Mouse (Mus musculus) left cerebral cortex, adult 2 months (tissue): ENCODE measurements around the gene Gm9821. TPM values are rescaled to one million over a fixed set of nuclear protein-coding genes. Genes with fewer than 3 reads are reported as not detected.

ENCODE experiments used
- DNase-seq, 2 experiments: peaks; one replicate each; pipeline ENCODE4 v3.0.0; 2021 to 2022; ENCODE audit warnings: low spot score in 2 of 2, mixed read lengths in 1 of 2; ENCODE audit errors: extremely low spot score in 1 of 2
- H3K27ac ChIP-seq: fragments of 200-600 bp; 2 replicates; pipeline ENCODE4 v1.8.1; 2022
- H3K4me3 ChIP-seq: fragments of 200-600 bp; 2 replicates; pipeline ENCODE4 v1.8.1; 2022
- CTCF ChIP-seq: fragments of 200-600 bp; IDR thresholded peaks from 2 replicates; pipeline ENCODE4 v1.8.1; 2022; ENCODE audit warnings: antibody characterized with exemption, mild to moderate bottlenecking, moderate library complexity
- intact Hi-C: fragments of 180-260 bp; cut with DNase I; formaldehyde crosslinking; loops from one replicate; pipeline ENCODE4 v1.15.1; 2025
- total RNA-seq, 2 experiments: library from RNA; stranded (reverse); gene quantifications; 2 replicates each; pipeline ENCODE4 v1.2.3; 2021

The Gm9821 gene
- total RNA-seq, 2 experiments from 2014 or later: not detected

DNA sequence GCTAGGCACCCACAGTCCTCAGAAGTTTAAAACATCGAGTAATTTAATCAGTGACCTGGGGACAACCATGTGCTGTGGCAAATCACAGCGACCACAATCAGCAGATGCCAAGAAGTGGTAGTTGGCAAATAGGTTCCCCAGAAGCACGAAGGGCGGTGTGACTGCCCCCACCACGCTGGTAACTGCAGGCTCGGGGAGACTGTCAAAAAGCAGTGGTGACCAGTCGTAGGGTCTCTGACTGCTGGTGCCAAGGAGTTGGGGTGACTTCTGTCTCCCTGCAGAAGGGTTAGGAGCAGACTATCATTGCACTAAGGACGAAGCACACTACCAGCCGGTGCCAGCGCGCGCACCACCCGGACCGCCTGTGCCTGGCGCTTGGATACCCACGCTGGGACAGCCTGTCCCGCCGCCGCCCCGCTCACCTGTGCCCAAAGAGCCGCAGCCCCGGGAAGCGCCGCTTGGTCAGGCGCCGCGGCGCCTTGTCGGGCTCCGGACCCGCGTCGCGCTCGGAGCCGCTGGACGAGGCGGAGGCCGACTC lies 17.4 kb downstream of the Gm9821 start:
- peak overlapping the region; percentile 84 for H3K4me3 ChIP-seq
- H3K27ac ChIP-seq: peak overlapping the region; percentile 86
- intact Hi-C loops: loop anchor here (2.0 kb wide), 1 partner anchor 18 kb away; the partner anchor contains the start of gene Gm9821
- DNase-seq: no peak
- TF ChIP-seq CTCF: no peak

DNA sequence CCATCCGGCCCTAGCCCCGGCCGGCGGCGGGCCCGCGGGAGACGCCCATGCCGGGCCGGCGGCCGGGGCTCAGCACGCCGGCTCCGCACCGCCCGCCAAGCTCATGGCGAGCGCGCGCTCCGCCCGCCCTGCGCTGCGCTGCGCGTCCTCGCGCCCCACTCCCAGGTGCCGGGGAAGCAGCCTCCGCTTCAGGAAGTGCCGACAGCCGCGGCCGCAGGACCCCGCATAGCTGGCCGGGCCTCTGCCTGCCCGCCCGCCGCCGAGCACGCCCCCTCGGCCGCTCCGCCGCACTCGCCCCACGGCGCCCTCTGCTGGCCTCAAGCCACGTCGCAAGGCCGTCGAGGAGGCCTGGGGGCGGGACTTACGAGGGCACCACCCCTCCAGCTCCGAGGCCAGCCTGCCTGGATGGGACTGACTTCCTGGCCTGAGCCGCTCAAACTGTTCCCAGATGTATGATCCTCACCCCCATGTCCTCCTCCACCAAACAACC lies 18.0 kb downstream of the Gm9821 start:
- H3K4me3 ChIP-seq: peak overlapping the region; percentile 84
- DNase-seq: peak; percentile 94 to 98
- peak; percentile 90 for TF ChIP-seq CTCF
- peak overlapping the region; percentile 86 for H3K27ac ChIP-seq
- intact Hi-C loops: loop anchor here (2.0 kb wide), 1 partner anchor 19 kb away; the partner anchor contains the start of gene Gm9821

DNA sequence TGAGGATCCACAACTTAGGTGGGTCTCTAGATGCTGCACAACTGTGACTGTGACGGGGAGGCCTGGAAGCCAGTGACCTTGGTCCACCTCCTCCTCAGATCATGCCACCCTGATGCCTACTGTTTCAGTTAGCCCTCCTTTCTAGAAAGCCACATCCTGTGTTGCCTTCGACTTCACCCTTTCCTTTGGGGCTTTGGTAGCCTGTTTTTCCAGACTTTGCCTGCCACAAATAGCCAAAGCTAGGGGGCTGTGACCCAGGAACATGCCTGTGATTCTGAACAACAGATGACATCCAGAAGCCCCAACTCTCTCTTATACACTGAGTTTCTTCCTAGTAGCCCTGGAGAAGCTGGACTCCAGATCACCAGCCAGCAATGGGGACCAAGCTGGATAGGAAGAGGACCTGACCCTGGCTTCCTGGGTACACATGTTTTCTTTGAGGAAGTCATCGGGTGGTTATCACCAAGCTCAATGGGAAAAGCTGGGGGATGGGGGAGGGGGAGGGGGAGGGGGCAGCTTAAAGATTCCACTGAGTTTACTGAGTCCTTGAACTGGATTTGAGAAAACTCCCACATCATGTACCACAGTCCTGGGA lies 19.2 kb downstream of the Gm9821 start:
- H3K27ac ChIP-seq: peak overlapping the region; percentile 9; the same call in 1 of the 2 replicates
- no peak for TF ChIP-seq CTCF
- intact Hi-C loops: no loop called here
- H3K4me3 ChIP-seq: no peak overlapping the region
- no peak for DNase-seq

DNA sequence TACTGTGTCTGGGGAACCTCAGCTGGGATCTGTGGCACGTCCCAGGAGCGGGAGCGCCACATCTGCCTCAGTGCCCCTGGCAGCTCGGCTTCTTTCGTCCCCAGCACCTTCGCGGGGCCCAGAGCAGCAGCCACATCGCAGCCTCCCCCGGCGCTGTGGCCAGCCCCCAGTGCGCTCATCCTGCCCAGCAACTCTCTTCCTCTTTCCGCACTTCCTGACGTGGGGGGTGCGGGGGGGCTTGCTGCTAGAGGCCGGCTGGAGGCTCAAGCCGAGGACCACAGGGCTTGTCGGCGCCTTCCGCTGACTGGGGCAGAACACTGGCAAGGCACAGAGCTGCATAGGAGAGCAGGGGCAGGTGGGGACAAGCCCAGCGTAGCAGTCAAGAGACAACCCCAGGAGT lies 19.9 kb downstream of the Gm9821 start:
- intact Hi-C loops: no loop called here
- TF ChIP-seq CTCF: no peak
- DNase-seq: no peak
- 0 out of 2 replicates have a peak overlapping the region, but pooled peaks have one; percentile 16 for H3K4me3 ChIP-seq
- peak overlapping the region; percentile 55; the same call in 1 of the 2 replicates for H3K27ac ChIP-seq

DNA sequence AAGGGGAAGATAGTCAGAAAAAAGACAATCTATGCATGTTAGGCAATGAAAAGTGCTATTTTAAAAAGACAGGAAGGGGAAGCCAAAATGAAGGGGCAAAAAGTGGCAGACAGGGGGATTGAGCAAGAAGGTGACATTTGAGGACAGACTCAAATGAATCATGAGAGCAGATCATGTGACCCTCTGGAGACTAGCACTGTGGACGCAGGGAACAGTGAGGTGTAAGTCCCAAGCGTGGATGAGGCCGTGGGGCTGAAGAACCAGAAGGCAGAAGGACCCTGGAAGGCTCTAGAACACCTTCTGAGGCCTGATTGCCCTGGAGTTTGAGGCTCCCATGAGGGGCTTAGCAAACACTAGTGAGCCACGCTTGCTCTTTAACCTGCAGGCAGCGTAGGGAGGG lies 20.9 kb downstream of the Gm9821 start:
- TF ChIP-seq CTCF: no peak
- DNase-seq: peak in 1 of 2 experiments; percentile 6

DNA sequence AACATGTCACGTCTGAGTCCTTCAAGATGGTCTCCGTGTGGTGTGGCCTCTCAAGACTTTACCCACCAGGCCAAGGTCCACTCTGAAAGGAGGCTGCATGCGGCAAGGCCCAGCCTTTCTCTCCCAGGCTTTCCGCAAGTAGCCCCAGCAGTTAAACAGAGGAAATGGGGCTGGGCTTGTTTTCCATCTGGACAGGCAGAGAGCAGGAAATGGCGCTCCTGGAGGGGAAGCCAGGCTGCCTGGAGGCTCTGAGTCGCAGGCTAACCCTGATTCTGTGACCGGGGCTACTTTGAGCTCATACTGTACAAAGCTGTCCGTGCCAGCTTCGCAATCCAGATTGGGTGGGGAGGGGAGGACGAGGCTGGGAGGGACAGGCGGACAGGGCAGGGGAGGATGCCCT lies 22.5 kb downstream of the Gm9821 start:
- no peak for TF ChIP-seq CTCF

More for the DNA sequence above, 20.9 kb downstream of the Gm9821 start:
- intact Hi-C loops: no loop called here
- Histone ChIP-seq H3K4me3 (no peak overlapping the region), H3K27ac (no peak overlapping the region)

DNA sequence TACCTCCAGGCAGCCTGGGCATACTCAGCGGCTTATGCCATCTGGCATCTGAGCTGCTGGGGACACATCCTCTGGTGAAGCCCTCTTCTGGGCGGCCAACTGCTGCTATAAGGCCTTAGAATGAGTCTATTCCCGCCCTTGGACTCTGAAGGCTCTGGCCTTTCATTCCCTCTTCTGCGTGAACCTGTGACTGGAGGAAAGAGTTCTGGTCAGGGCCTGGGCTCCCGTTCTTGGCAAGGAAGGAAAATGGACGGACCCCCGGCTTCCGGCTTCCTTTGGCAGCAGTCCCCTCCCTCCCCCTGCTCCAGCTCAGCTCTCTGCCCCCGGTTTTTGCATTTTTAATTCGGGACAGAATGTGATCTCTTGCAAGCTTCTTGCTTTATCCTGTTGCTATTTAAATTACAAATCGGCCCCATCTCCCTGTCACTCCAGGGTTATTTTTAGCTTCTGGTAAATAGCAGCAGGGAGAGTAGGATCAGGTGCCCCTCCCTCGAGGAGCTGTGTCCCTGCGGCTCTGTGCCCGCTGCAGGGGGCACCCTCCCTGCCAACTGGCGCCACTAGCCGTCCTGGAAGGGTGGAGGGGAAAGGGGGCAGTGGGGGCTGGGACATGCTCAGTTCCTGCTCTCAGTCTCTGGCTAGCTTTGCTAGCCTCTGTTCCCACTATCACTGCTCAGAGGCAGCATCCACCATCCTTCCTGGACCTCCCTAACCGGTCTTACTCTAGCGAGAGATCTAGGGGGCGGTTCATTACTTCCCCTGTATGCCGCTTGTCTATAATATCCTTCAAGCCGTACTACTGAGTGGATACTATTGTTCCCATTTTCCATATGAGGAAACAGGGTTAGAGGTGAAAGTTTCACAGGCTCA lies 26.0 kb downstream of the Gm9821 start:
- no peak for TF ChIP-seq CTCF
- peak; percentile 58 to 64 for DNase-seq
- peak overlapping the region; percentile 89 for H3K27ac ChIP-seq
- H3K4me3 ChIP-seq: peak overlapping the region; percentile 11; the same call in 1 of the 2 replicates
- intact Hi-C loops: no loop called here

More for the DNA sequence above, 22.5 kb downstream of the Gm9821 start:
- intact Hi-C loops: no loop called here
- no peak overlapping the region for H3K4me3 ChIP-seq
- DNase-seq: no peak
- H3K27ac ChIP-seq: peak overlapping the region; percentile 13

DNA sequence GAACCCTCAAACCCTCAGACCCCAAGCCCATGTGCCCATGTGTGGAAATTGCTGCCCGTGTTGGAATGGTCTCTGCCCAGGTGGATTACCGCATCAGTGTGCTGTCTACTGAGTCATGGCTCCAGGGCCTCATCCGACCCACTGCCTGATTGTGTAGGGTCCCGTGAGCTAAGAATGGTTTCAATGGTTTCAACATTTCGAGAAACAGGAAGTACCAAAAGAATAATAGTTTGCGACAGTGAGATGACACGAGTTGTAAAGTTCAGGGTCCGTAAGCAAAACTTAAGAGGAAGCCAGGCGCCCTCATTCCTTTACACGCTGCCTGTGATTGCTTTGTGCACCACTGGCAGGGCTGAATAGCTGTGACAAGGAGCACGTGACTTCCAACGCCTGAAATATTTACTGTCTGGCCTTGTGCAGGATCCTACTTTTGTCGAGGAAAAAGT lies 26.6 kb downstream of the Gm9821 start:
- no peak for DNase-seq
- TF ChIP-seq CTCF: no peak
- Histone ChIP-seq H3K4me3 (peak overlapping the region; percentile 11; the same call in 1 of the 2 replicates), H3K27ac (peak overlapping the region; percentile 89)
- intact Hi-C loops: no loop called here

DNA sequence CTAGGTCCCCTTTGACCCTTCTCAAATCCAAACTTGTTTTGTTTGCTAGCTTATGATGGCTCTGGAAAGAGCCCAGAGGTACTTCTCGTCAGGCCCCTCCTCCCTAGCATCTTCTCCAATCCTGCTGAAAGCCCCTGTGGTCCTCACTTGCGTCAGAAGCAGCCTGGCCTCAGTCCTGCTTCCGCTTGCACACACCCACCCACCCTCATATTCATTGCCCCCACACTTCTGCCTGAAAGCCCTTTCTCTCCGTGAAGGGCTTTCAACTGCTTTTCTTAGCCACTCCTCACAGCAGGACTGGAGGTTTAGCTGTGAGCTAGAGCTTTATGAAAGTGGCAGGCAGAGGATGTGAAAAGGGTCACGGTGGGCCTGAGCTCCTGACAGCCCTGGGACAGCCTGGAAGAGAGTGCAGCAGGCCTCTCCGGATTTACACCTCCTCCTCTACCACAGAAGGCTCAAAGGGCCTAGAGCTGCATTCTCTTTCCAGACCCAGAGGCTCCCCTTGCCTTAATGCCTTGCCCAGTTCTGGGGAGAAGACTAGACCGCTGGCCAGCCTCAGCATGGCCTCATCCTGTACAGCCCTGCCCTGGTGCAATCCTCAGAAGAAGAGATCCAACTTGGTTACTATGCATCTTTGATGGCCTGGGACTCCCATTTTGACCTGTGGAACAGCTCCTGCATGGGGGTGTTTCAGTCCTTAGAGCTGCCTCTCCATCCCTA lies 28.1 kb downstream of the Gm9821 start:
- no peak for TF ChIP-seq CTCF
- H3K4me3 ChIP-seq: no peak overlapping the region
- peak overlapping the region; percentile 89 for H3K27ac ChIP-seq
- peak in 1 of 2 experiments; percentile 13 for DNase-seq
- intact Hi-C loops: no loop called here

DNA sequence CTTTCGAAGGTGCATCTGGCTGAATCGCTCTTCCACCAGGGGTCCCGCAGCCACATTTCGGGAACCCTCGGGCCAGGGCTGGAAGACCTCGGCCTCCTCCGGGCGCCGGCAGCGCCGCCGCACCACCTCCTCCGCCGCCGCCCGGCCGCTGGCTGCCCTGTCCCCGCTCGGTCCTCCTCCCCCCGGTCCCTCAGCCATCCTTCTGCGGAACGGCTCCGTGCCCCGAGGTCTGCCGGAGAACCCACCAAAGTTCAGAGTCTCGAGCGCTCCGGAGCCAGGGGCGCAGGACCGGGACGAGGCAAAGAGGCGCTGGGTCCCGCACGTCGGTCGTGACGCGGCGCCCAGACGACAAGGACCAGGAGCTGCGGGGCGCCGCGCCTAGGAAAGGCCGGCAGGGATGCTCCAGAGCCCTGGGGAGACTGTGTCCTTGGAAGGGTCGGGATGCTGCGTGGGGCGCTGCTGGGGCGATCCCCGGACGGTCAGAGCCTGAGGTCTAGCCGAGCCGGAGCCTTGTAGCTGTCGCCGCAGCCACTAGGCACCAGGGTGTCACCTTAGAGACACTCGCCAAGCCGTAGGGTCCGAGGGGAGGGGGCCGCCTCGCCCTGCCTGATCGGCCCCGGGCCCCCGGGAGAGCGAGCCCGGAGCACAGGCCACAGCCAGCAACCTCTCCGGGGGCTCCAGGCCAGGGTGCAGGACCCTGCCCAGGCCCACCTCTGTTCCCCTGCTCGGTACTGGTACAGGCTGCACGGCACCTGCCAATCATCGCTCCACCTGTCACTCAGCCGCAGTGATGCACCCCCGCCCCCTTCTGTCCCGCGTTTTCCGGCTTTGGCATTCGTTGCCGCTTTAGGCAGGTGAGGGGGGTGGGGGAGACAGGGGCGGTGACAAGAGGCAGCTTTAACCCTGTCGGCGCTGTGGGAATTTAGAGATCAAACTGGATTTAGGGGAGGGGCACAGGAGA lies 30.4 kb downstream of the Gm9821 start, which contains the start of gene Dgkz:
Dgkz (minus strand) TSS at position 284 of the 961 bp plus-strand sequence.
- Histone ChIP-seq H3K27ac (peak within 1 kb of the TSS; percentile 89), H3K4me3 (peak within 1 kb of the TSS; percentile 58)
- TF ChIP-seq CTCF: no peak
- intact Hi-C loops: no loop called here
- DNase-seq: no peak
